Mouse (Mus musculus) stomach, postnatal 0 days (tissue): ENCODE measurements around the gene Nlrc5.

Source experiments
- CTCF ChIP-seq: IDR thresholded peaks from 2 replicates; pipeline ENCODE4 v1.5.1; 2016; ENCODE audit warnings: antibody characterized with exemption, low read depth, mild to moderate bottlenecking, moderate library complexity
- EP300 ChIP-seq: optimal IDR thresholded peaks from 2 replicates; pipeline ENCODE3; 2016; ENCODE audit warnings: antibody characterized with exemption

- TF ChIP-seq EP300 (no peak), CTCF (no peak)
Observed at GRCm38 (mm10) chr8:94427953-94428352, 6.2 kb upstream of the Nlrc5 start.
